26 mouse cellular contexts compared by ENCODE assay signal in the genomic region with DNA sequence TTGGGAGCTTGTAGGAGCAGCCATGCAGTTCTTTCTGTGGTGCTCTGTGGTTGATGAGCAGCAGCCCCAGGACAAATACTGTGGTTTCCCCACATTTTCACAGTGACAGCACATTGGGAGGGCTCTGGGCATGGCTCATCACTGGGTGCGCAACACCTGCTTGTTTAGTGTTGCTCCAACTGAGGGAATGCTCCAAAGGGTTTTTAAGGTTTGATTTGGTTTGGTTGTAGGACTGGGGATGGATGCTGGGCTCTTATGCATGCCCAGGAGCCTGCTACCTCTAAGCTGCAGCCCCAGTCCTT. TPM values are rescaled to one million over a fixed set of nuclear protein-coding genes. Genes with fewer than 3 reads are reported as not detected.
DNase-seq lines count a peak whose midpoint lies in the region; ATAC-seq and TF ChIP-seq lines count a peak whose summit lies in the region.
"Had no signal": no experiment of that assay in that cellular context is flagged by ENCODE, and none has a peak within 500 bp of the region (broad histone marks: within the 10 kb centered on the region; RNA-seq: fewer than 3 reads in every experiment).

No protein-coding gene starts in this region.

- peak overlapping the region; percentile 17; the same call in 1 of the 2 replicates for H3K27ac ChIP-seq in kidney, embryonic 16.5 days (ENCODE audit: low read length)
- peak overlapping the region; percentile 44; the same call in 1 of the 2 replicates for H3K27ac ChIP-seq in CH12.LX (ENCODE audit: insufficient read depth, low read depth)
- peak overlapping the region; percentile 59 for H3K27ac ChIP-seq in stomach, embryonic 16.5 days (ENCODE audit: low read length)
- H3K27ac ChIP-seq: hindbrain, embryonic 12.5 days; hindbrain, postnatal 0 days; limb, embryonic 13.5 days; liver, embryonic 12.5 days; macrophage; midbrain, embryonic 13.5 days had no signal

- H3K4me2 ChIP-seq in kidney, embryonic 16.5 days (replicated peaks; ENCODE audit: low read depth, low read length): 0 out of 2 replicates have a peak overlapping the region, but pooled peaks have one; percentile 13
- peak overlapping the region; percentile 66 for H3K4me2 ChIP-seq in CH12.LX (ENCODE audit: insufficient read depth, low read depth, poor library complexity, severe bottlenecking)
- no peak overlapping the region for H3K4me2 ChIP-seq in stomach, embryonic 16.5 days (ENCODE audit: low read depth, low read length)
- H3K4me2 ChIP-seq: hindbrain, embryonic 12.5 days; limb, embryonic 13.5 days; liver, embryonic 12.5 days; midbrain, embryonic 13.5 days had no signal

- 92% methylated on average over 1 of the region's 1 CpGs for WGBS in kidney, embryonic 16.5 days
- 89% methylated on average over 1 of the region's 1 CpGs for WGBS in stomach, embryonic 16.5 days

- TF ChIP-seq EP300 in CH12.LX (IDR thresholded peaks at IDR 0.05; ENCODE audit: low read length): peak; percentile 20; the same call in 1 of the 2 replicates

- H3K27me3 ChIP-seq in kidney, embryonic 16.5 days (ENCODE audit: insufficient read depth, low read length): no peaks in the 10 kb centered on the region
- H3K27me3 ChIP-seq in CH12.LX (replicated peaks): no peaks in the 10 kb centered on the region
- no peaks in the 10 kb centered on the region for H3K27me3 ChIP-seq in stomach, embryonic 16.5 days (ENCODE audit: control insufficient read depth, insufficient read depth, low read length)
- H3K27me3 ChIP-seq: hindbrain, embryonic 12.5 days; limb, embryonic 13.5 days; liver, embryonic 12.5 days; midbrain, embryonic 13.5 days had no signal

- no peak overlapping the region; the same call in 1 of the 2 replicates for H3K9ac ChIP-seq in kidney, embryonic 16.5 days (replicated peaks; ENCODE audit: low read length)
- H3K9ac ChIP-seq in CH12.LX (ENCODE audit: insufficient read depth, low read depth): no peak overlapping the region
- H3K9ac ChIP-seq in stomach, embryonic 16.5 days (ENCODE audit: low read length): no peak overlapping the region
- H3K9ac ChIP-seq: hindbrain, embryonic 12.5 days; limb, embryonic 13.5 days; liver, embryonic 12.5 days; liver, postnatal 0 days; midbrain, embryonic 13.5 days had no signal

- ATAC-seq in kidney, embryonic 16.5 days (ENCODE audit: low FRiP score, low TSS enrichment): no peak
- ATAC-seq in hematopoietic stem cell, adult 5-6 weeks (replicated peaks in 1 of 2; ENCODE audit: insufficient read depth in 1 of 2, low FRiP score in 2 of 2, low TSS enrichment in 1 of 2, low read depth in 1 of 2, poor library complexity in 2 of 2, severe bottlenecking in 2 of 2): peak; percentile 14 to 50; a peak in 3 of 4 replicates
- no peak for ATAC-seq in stomach, embryonic 16.5 days (ENCODE audit: insufficient read depth, low FRiP score)
- ATAC-seq: forebrain, embryonic 14.5 days; hindbrain, postnatal 0 days; liver, embryonic 12.5 days; liver, postnatal 0 days; midbrain, embryonic 13.5 days had no signal

- peaks cover 21% of the 10 kb centered on the region; the same call in 1 of the 2 replicates for H3K4me1 ChIP-seq in kidney, embryonic 16.5 days (ENCODE audit: insufficient read depth, low read length)
- H3K4me1 ChIP-seq in CH12.LX (ENCODE audit: control insufficient read depth in 1 of 2, insufficient read depth in 2 of 2): peaks cover 24 to 57% of the 10 kb centered on the region in 2 experiments
- H3K4me1 ChIP-seq in stomach, embryonic 16.5 days (ENCODE audit: control insufficient read depth, insufficient read depth, low read length): peaks cover 15% of the 10 kb centered on the region
- H3K4me1 ChIP-seq: hindbrain, embryonic 12.5 days; limb, embryonic 13.5 days; midbrain, embryonic 13.5 days had no signal

- no peak for TF ChIP-seq POLR2A in CH12.LX (IDR thresholded peaks at IDR 0.05; ENCODE audit: low read depth, low read length)

- dilution Hi-C loops in CH12.LX (cut with MboI; ENCODE audit: extremely low pct_ligation_motif_present, extremely low pct_unique_long_range_greater_than_20kb, low sequenced_read_pairs): no loop called here

- no peak overlapping the region for H3K4me3 ChIP-seq in kidney, embryonic 16.5 days (ENCODE audit: low read length)
- no peak overlapping the region for H3K4me3 ChIP-seq in CH12.LX (replicated peaks in 1 of 3; ENCODE audit: low read depth in 2 of 3, low read length in 2 of 3, poor library complexity in 1 of 3)
- no peak overlapping the region for H3K4me3 ChIP-seq in stomach, embryonic 16.5 days (replicated peaks; ENCODE audit: low read length)
- H3K4me3 ChIP-seq: hindbrain, embryonic 12.5 days; limb, embryonic 13.5 days; liver, embryonic 12.5 days; midbrain, embryonic 13.5 days had no signal

- H3K79me2 ChIP-seq in CH12.LX (replicated peaks; ENCODE audit: control insufficient read depth, extremely low read depth, insufficient read depth, poor library complexity, severe bottlenecking): no peaks in the 10 kb centered on the region; the same call in 1 of the 2 replicates

- in situ Hi-C loops in CH12.LX (cut with MboI; ENCODE audit: low pct_ligation_motif_present, low pct_unique_long_range_greater_than_20kb, low sequenced_read_pairs): no loop called here

- DNase-seq in kidney, postnatal 36 days: no peak
- peak; percentile 63 for DNase-seq in CH12.LX (ENCODE audit: extremely low read depth)
- DNase-seq in lung, adult 18-20 months: no peak
- DNase-seq in frontal cortex, postnatal 36 days (ENCODE audit: low spot score in 2 of 2): no peak
- DNase-seq: cerebellum, adult 11-12 months; cerebellum, postnatal 10 days; heart, postnatal 14 days; layer of hippocampus, adult 9-11 months; liver, postnatal 0 days; lung, postnatal 10 days; thymus, adult 18-20 months; thymus, postnatal 36 days had no signal

- H3K9me3 ChIP-seq in kidney, embryonic 16.5 days (ENCODE audit: low read length): no peaks in the 10 kb centered on the region
- H3K9me3 ChIP-seq in CH12.LX (replicated peaks; ENCODE audit: low read length): no peaks in the 10 kb centered on the region
- no peaks in the 10 kb centered on the region for H3K9me3 ChIP-seq in stomach, embryonic 16.5 days (replicated peaks; ENCODE audit: control insufficient read depth, low read length)
- H3K9me3 ChIP-seq: G1E; hindbrain, embryonic 12.5 days; limb, embryonic 13.5 days; liver, embryonic 12.5 days; midbrain, embryonic 13.5 days had no signal

- TF ChIP-seq RAD21 in CH12.LX (IDR thresholded peaks at IDR 0.05; ENCODE audit: low read depth, low read length): no peak

- no peak for TF ChIP-seq CTCF in CH12.LX (conservative IDR thresholded peaks at IDR 0.05 in 1 of 2, IDR thresholded peaks at IDR 0.05 in 1 of 2; ENCODE audit: low read depth in 2 of 2, low read length in 2 of 2)

- H3K36me3 ChIP-seq in kidney, embryonic 16.5 days (ENCODE audit: insufficient read depth, low read length): no peaks in the 10 kb centered on the region
- peaks cover 16 to 52% of the 10 kb centered on the region in 2 experiments for H3K36me3 ChIP-seq in CH12.LX (replicated peaks in 1 of 2; ENCODE audit: control insufficient read depth in 1 of 2, insufficient read depth in 1 of 2, low read length in 1 of 2)
- H3K36me3 ChIP-seq in stomach, embryonic 16.5 days (ENCODE audit: control insufficient read depth, insufficient read depth, low read length): no peaks in the 10 kb centered on the region

TF ChIP-seq in CH12.LX, 34 proteins besides CTCF, POLR2A, EP300 and RAD21 (continues in another document):
- TF ChIP-seq ZC3H11A (IDR thresholded peaks at IDR 0.05; ENCODE audit: low read depth, low read length) (no peak), SIN3A (IDR thresholded peaks at IDR 0.05; ENCODE audit: low read length) (no peak), PAX5 (IDR thresholded peaks at IDR 0.05; ENCODE audit: low read length) (no peak), BHLHE40 (IDR thresholded peaks at IDR 0.05; ENCODE audit: low read depth, low read length) (0 out of 2 replicates have a peak, but pooled peaks have one; percentile 53), ELF1 (IDR thresholded peaks at IDR 0.05; ENCODE audit: low read depth, low read length) (no peak), NELFE (IDR thresholded peaks at IDR 0.05; ENCODE audit: low read depth, low read length) (no peak), SMC3 (IDR thresholded peaks at IDR 0.05; ENCODE audit: low read depth, low read length) (peak; percentile 1; the same call in 1 of the 2 replicates), MYC (IDR thresholded peaks at IDR 0.05; ENCODE audit: low read depth, low read length) (peak; percentile 1; the same call in 1 of the 2 replicates), GABPA (IDR thresholded peaks at IDR 0.05; ENCODE audit: insufficient replicate concordance, low read depth, low read length) (no peak), JUN (IDR thresholded peaks at IDR 0.05; ENCODE audit: insufficient read depth, low read depth, low read length) (no peak), TCF12 (IDR thresholded peaks at IDR 0.05; ENCODE audit: low read depth, low read length) (0 out of 2 replicates have a peak, but pooled peaks have one; percentile 27), RCOR1 (conservative IDR thresholded peaks at IDR 0.05; ENCODE audit: low read depth, low read length) (no peak), KAT2A (IDR thresholded peaks at IDR 0.05; ENCODE audit: insufficient replicate concordance, low read length) (no peak), MXI1 (IDR thresholded peaks at IDR 0.05; ENCODE audit: low read depth, low read length) (no peak), CHD2 (IDR thresholded peaks at IDR 0.05; ENCODE audit: low read length) (no peak), JUND (conservative IDR thresholded peaks at IDR 0.05; ENCODE audit: low read depth, low read length) (no peak), MAZ (IDR thresholded peaks at IDR 0.05; ENCODE audit: low read depth, low read length) (no peak), MAX (IDR thresholded peaks at IDR 0.05; ENCODE audit: low read length) (no peak), TBP (conservative IDR thresholded peaks at IDR 0.05; ENCODE audit: low read depth, low read length) (no peak), MAFK (IDR thresholded peaks at IDR 0.05; ENCODE audit: insufficient replicate concordance, low read length) (peak; percentile 65)

RNA-seq across cellular contexts. Expression of a gene that starts 39.8 kb away (rescaled TPM):
- polyA plus RNA-seq in kidney, embryonic 16.5 days (2015; fragmentation: Nextera tagmentation; extraction: Ambion mirVana): 24.4 and 26.9 TPM in 2 replicates
- 10.9 and 14.4 TPM in 2 replicates for total RNA-seq in CH12.LX (2012; rRNA removed)
- 12.3 and 14.5 TPM in 2 replicates for total RNA-seq in CH12.LX (2014; rRNA removed)
- polyA plus RNA-seq in CH12.LX (2012; ENCODE audit: insufficient read length, low read depth): 64.9 and 65.8 TPM in 2 replicates
- total RNA-seq in hematopoietic stem cell, adult 5-6 weeks (2017): 8.7 and 13.2 TPM in 2 replicates
- 17.0 and 18.3 TPM in 2 replicates for polyA plus RNA-seq in stomach, embryonic 16.5 days (2015; fragmentation: Nextera tagmentation; extraction: Ambion mirVana)

RNA-seq across cellular contexts. Expression of a gene that starts 58.9 kb away (rescaled TPM):
- polyA plus RNA-seq in kidney, embryonic 16.5 days (2015; fragmentation: Nextera tagmentation; extraction: Ambion mirVana): 4.6 and 5.8 TPM in 2 replicates
- 0.34 and 0.42 TPM in 2 replicates for total RNA-seq in CH12.LX (2012; rRNA removed)
- not detected in 2 replicates for total RNA-seq in CH12.LX (2014; rRNA removed)
- 0.19 TPM in 2 replicates for polyA plus RNA-seq in CH12.LX (2012; ENCODE audit: insufficient read length, low read depth)
- total RNA-seq in hematopoietic stem cell, adult 5-6 weeks (2017): not detected in 2 replicates
- polyA plus RNA-seq in stomach, embryonic 16.5 days (2015; fragmentation: Nextera tagmentation; extraction: Ambion mirVana): 0.88 and 1.4 TPM in 2 replicates
- total RNA-seq: common myeloid progenitor, adult 5-6 weeks; gastrocnemius, adult 8-10 months; megakaryocyte-erythroid progenitor cell, adult 5-6 weeks had no signal
- polyA plus RNA-seq: G1E, macrophage had no signal

Comparison
In these comparisons a context has a peak if more than half of its experiments do, and no peak if none do; other contexts are left out.
1. ATAC-seq: peak in hematopoietic stem cell, adult 5-6 weeks (2 of 2); none in kidney, embryonic 16.5 days (single experiment) and stomach, embryonic 16.5 days (single experiment).
2. Peak in every context shown above with its lines, with median percentiles within 50 percentile points of each other: H3K27ac ChIP-seq.